Comparison of ENCODE assay signal across 11 mouse cellular contexts in the genomic region with DNA sequence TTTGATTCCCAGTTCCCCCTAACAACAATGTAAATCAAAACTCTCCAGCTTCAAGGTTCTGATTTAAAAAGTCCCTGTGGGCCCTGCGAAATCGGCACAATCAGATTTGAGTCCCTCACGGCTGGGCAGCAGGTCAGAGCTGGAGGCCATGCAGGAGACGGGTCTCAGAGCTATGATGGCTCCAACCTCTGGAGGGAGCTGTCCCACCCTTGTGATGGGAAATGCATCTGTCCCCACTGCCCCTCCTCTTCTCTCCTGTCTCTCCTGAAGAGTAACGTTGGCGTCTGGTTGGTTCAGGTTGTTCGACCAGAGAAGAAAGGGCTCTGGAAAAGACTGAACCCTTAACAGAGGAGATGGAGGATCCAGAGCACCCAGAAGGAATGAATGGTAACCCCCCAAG.
DNase-seq lines count a peak whose midpoint lies in the region; ATAC-seq and TF ChIP-seq lines count a peak whose summit lies in the region.
"Had no signal": no experiment of that assay in that cellular context is flagged by ENCODE, and none has a peak within 500 bp of the region (broad histone marks: within the 10 kb centered on the region; RNA-seq: fewer than 3 reads in every experiment).

No protein-coding gene starts in this region.

- H3K4me3 ChIP-seq in heart, embryonic 14.5 days (ENCODE audit: control insufficient read depth in 1 of 2, insufficient read depth in 1 of 2, low read depth in 1 of 2, low read length in 2 of 2): no peak overlapping the region
- no peak overlapping the region for H3K4me3 ChIP-seq in heart, embryonic 11.5 days (ENCODE audit: low read depth, low read length)
- H3K4me3 ChIP-seq in midbrain, embryonic 12.5 days: no peak overlapping the region
- no peak overlapping the region for H3K4me3 ChIP-seq in midbrain, embryonic 10.5 days
- H3K4me3 ChIP-seq in intestine, postnatal 0 days (ENCODE audit: low read depth, low read length): no peak overlapping the region
- no peak overlapping the region for H3K4me3 ChIP-seq in stomach, postnatal 0 days (ENCODE audit: low read depth, low read length)

- no peaks in the 10 kb centered on the region for H3K27me3 ChIP-seq in heart, embryonic 14.5 days (ENCODE audit: control insufficient read depth, insufficient read depth, low read length)
- no peaks in the 10 kb centered on the region for H3K27me3 ChIP-seq in heart, embryonic 11.5 days (ENCODE audit: control insufficient read depth, insufficient read depth, low read length)
- peaks cover 4% of the 10 kb centered on the region; the same call in 1 of the 2 replicates for H3K27me3 ChIP-seq in midbrain, embryonic 12.5 days
- H3K27me3 ChIP-seq in midbrain, embryonic 10.5 days (ENCODE audit: low read depth, poor library complexity, severe bottlenecking): peaks cover 19% of the 10 kb centered on the region; the same call in 1 of the 2 replicates
- no peaks in the 10 kb centered on the region for H3K27me3 ChIP-seq in intestine, postnatal 0 days (replicated peaks; ENCODE audit: control insufficient read depth, insufficient read depth, low read length)
- H3K27me3 ChIP-seq in stomach, postnatal 0 days (ENCODE audit: control insufficient read depth, insufficient read depth, low read length): no peaks in the 10 kb centered on the region

- DNase-seq in midbrain, embryonic 10.5 days (ENCODE audit: low spot score): no peak
- no peak for DNase-seq in stomach, postnatal 0 days (ENCODE audit: low spot score)
- DNase-seq in adrenal gland, adult 8-10 months: no peak
- DNase-seq: cerebellum, adult 18-20 months; gastrocnemius, postnatal 10 days had no signal

- peaks cover 11 to 22% of the 10 kb centered on the region in 2 experiments for H3K4me1 ChIP-seq in heart, embryonic 14.5 days (ENCODE audit: control insufficient read depth in 2 of 2, insufficient read depth in 2 of 2, low read length in 2 of 2)
- peaks cover 22% of the 10 kb centered on the region for H3K4me1 ChIP-seq in heart, embryonic 11.5 days (ENCODE audit: control insufficient read depth, insufficient read depth, low read length)
- 0 out of 2 replicates have a peak, but pooled peaks cover 9% of the 10 kb centered on the region for H3K4me1 ChIP-seq in midbrain, embryonic 12.5 days
- H3K4me1 ChIP-seq in midbrain, embryonic 10.5 days: peaks cover 16% of the 10 kb centered on the region
- H3K4me1 ChIP-seq in intestine, postnatal 0 days (replicated peaks; ENCODE audit: control insufficient read depth, insufficient read depth, low read length): no peaks in the 10 kb centered on the region
- H3K4me1 ChIP-seq in stomach, postnatal 0 days (replicated peaks; ENCODE audit: control insufficient read depth, insufficient read depth): no peaks in the 10 kb centered on the region; the same call in 1 of the 2 replicates

- no peaks in the 10 kb centered on the region for H3K36me3 ChIP-seq in heart, embryonic 14.5 days (ENCODE audit: control insufficient read depth, insufficient read depth, low read length)
- no peaks in the 10 kb centered on the region for H3K36me3 ChIP-seq in heart, embryonic 11.5 days (ENCODE audit: control insufficient read depth, insufficient read depth, low read length)
- H3K36me3 ChIP-seq in midbrain, embryonic 12.5 days: no peaks in the 10 kb centered on the region
- H3K36me3 ChIP-seq in midbrain, embryonic 10.5 days: no peaks in the 10 kb centered on the region
- no peaks in the 10 kb centered on the region for H3K36me3 ChIP-seq in intestine, postnatal 0 days (ENCODE audit: control insufficient read depth, insufficient read depth)
- no peaks in the 10 kb centered on the region for H3K36me3 ChIP-seq in stomach, postnatal 0 days (ENCODE audit: control insufficient read depth, insufficient read depth, low read length)

- WGBS in heart, embryonic 14.5 days: 71% methylated on average over 7 of the region's 7 CpGs
- WGBS in heart, embryonic 11.5 days (ENCODE audit: insufficient replicate concordance): 68% methylated on average over 7 of the region's 7 CpGs
- WGBS in midbrain, embryonic 12.5 days: 60% methylated on average over 7 of the region's 7 CpGs
- 72% methylated on average over 7 of the region's 7 CpGs for WGBS in midbrain, embryonic 10.5 days
- 82% methylated on average over 7 of the region's 7 CpGs for WGBS in intestine, postnatal 0 days
- WGBS in stomach, postnatal 0 days: 87% methylated on average over 7 of the region's 7 CpGs

- no peak overlapping the region for H3K4me2 ChIP-seq in heart, embryonic 14.5 days (ENCODE audit: low read length)
- H3K4me2 ChIP-seq in heart, embryonic 11.5 days: no peak overlapping the region
- no peak overlapping the region for H3K4me2 ChIP-seq in midbrain, embryonic 12.5 days (replicated peaks)
- H3K4me2 ChIP-seq in intestine, postnatal 0 days (replicated peaks; ENCODE audit: low read depth): no peak overlapping the region
- no peak overlapping the region for H3K4me2 ChIP-seq in stomach, postnatal 0 days (replicated peaks; ENCODE audit: low read depth)

- peak overlapping the region; percentile 39 to 43 for H3K27ac ChIP-seq in heart, embryonic 14.5 days (replicated peaks in 1 of 2; ENCODE audit: control insufficient read depth in 1 of 2, insufficient read depth in 1 of 2, low read depth in 2 of 2, low read length in 2 of 2)
- H3K27ac ChIP-seq in heart, embryonic 11.5 days (ENCODE audit: low read depth, low read length): no peak overlapping the region; the same call in 1 of the 2 replicates
- 0 out of 2 replicates have a peak overlapping the region, but pooled peaks have one; percentile 6 for H3K27ac ChIP-seq in midbrain, embryonic 12.5 days (replicated peaks)
- H3K27ac ChIP-seq in midbrain, embryonic 10.5 days (replicated peaks): no peak overlapping the region; the same call in 1 of the 2 replicates
- H3K27ac ChIP-seq in intestine, postnatal 0 days (ENCODE audit: low read depth, low read length): no peak overlapping the region
- H3K27ac ChIP-seq in stomach, postnatal 0 days (replicated peaks): no peak overlapping the region
- H3K27ac ChIP-seq: macrophage had no signal

- no peak for ATAC-seq in heart, embryonic 14.5 days (ENCODE audit: insufficient number of reproducible peaks, insufficient read depth, low FRiP score, low read depth)
- no peak for ATAC-seq in heart, embryonic 11.5 days (replicated peaks; ENCODE audit: insufficient number of reproducible peaks, low FRiP score, low TSS enrichment)
- no peak for ATAC-seq in midbrain, embryonic 12.5 days (ENCODE audit: low FRiP score, low read depth)
- no peak for ATAC-seq in intestine, postnatal 0 days
- ATAC-seq in stomach, postnatal 0 days (ENCODE audit: low FRiP score, low TSS enrichment): no peak
- ATAC-seq in megakaryocyte, adult 5-6 weeks (ENCODE audit: poor library complexity, severe bottlenecking): no peak

- TF ChIP-seq EP300 in stomach, postnatal 0 days (optimal IDR thresholded peaks at IDR 0.05): no peak

- H3K9me3 ChIP-seq in heart, embryonic 14.5 days (ENCODE audit: control insufficient read depth, low read length): no peaks in the 10 kb centered on the region
- H3K9me3 ChIP-seq in heart, embryonic 11.5 days (replicated peaks; ENCODE audit: control insufficient read depth, low read length): no peaks in the 10 kb centered on the region
- no peaks in the 10 kb centered on the region for H3K9me3 ChIP-seq in midbrain, embryonic 12.5 days
- no peaks in the 10 kb centered on the region for H3K9me3 ChIP-seq in midbrain, embryonic 10.5 days (replicated peaks)
- H3K9me3 ChIP-seq in intestine, postnatal 0 days (ENCODE audit: control insufficient read depth): no peaks in the 10 kb centered on the region
- H3K9me3 ChIP-seq in stomach, postnatal 0 days (ENCODE audit: control insufficient read depth, low read length): no peaks in the 10 kb centered on the region

- H3K9ac ChIP-seq in heart, embryonic 14.5 days (ENCODE audit: low read length): no peak overlapping the region
- H3K9ac ChIP-seq in heart, embryonic 11.5 days (ENCODE audit: low read depth, low read length): no peak overlapping the region
- no peak overlapping the region for H3K9ac ChIP-seq in midbrain, embryonic 12.5 days (replicated peaks)
- H3K9ac ChIP-seq in intestine, postnatal 0 days (ENCODE audit: low read depth, low read length): no peak overlapping the region
- no peak overlapping the region for H3K9ac ChIP-seq in stomach, postnatal 0 days (ENCODE audit: low read length)

- peak; percentile 40; the same call in 1 of the 2 replicates for TF ChIP-seq CTCF in intestine, postnatal 0 days (IDR thresholded peaks at IDR 0.05; ENCODE audit: low read depth)
- TF ChIP-seq CTCF in stomach, postnatal 0 days (IDR thresholded peaks at IDR 0.05; ENCODE audit: low read depth): peak; percentile 24; the same call in 1 of the 2 replicates

Comparison
In these comparisons a context has a peak if more than half of its experiments do, and no peak if none do; other contexts are left out.
1. H3K27ac ChIP-seq: peak in heart, embryonic 14.5 days (2 of 2) and midbrain, embryonic 12.5 days (single experiment); none in heart, embryonic 11.5 days (single experiment), midbrain, embryonic 10.5 days (single experiment), intestine, postnatal 0 days (single experiment) and stomach, postnatal 0 days (single experiment).